Mouse (Mus musculus) MEL (cell line): ENCODE measurements at regions not wholly inside any gene's neighbourhood (a gene's known extent, or its start where the extent isn't known, plus 50 kb on each side); places are given as distances from the start of the nearest gene placed in this dataset.

ENCODE experiments used
- CTCF ChIP-seq, 3 experiments: IDR thresholded peaks in 2 of 3; conservative IDR thresholded peaks in 1 of 3; 2 replicates each; pipeline ENCODE4 v1.5.1; 2011 to 2012; ENCODE audit warnings: low read length in 3 of 3, low read depth in 2 of 3, mild to moderate bottlenecking in 2 of 3, improper control_type of control experiment in 1 of 3, inconsistent platforms in 1 of 3, mixed read lengths in 1 of 3, moderate library complexity in 1 of 3; ENCODE audit not compliant: control insufficient read depth in 1 of 3, insufficient read depth in 1 of 3, poor library complexity in 1 of 3, severe bottlenecking in 1 of 3
- EP300 ChIP-seq, 2 experiments: IDR thresholded peaks; 2 replicates each; pipeline ENCODE4 v1.6.1; 2011; ENCODE audit warnings: improper control_type of control experiment in 2 of 2, low read length in 2 of 2, low read depth in 1 of 2, mild to moderate bottlenecking in 1 of 2
- RAD21 ChIP-seq: IDR thresholded peaks from 2 replicates; pipeline ENCODE4 v1.6.1; 2011; ENCODE audit warnings: mild to moderate bottlenecking, low read depth, low read length, improper control_type of control experiment

DNA sequence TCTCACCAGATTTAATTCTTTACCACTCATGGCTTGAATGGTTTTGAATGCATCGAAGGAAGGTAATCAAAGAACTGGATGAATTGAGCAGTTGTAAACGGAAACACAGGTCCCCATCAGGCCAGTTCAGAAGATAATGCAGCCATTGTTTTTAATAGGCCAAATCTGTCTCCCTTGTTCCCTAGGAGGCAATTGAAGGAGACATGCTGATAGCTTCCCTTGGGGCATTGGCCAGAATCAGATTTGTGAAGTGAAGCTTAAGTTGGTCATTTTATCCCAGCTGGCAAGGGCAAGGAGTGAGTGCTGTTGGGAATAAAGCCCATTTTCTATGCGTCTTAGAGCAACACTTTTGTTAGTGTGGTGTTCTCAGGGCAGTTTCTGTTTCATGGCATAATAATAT is 119.4 kb downstream of the Cavin4 start:
- TF ChIP-seq CTCF (IDR thresholded peaks at IDR 0.05 in 2 of 3, conservative IDR thresholded peaks at IDR 0.05 in 1 of 3; ENCODE audit: control insufficient read depth in 1 of 3, insufficient read depth in 1 of 3, low read depth in 2 of 3, low read length in 3 of 3, poor library complexity in 1 of 3, severe bottlenecking in 1 of 3) (no peak), EP300 (IDR thresholded peaks at IDR 0.05; ENCODE audit: low read depth in 1 of 2, low read length in 2 of 2) (no peak), RAD21 (no peak)
